Mouse (Mus musculus) spleen, adult 12 weeks (tissue): ENCODE data around the gene Mtfr1l.
A peak's percentile ranks its signal among the peaks of the same experiment; 100 is the strongest.
"Not testable (repeated sequence)": the region's sequence is repeated elsewhere in the genome, so short reads cannot be mapped to it uniquely, and the experiment has no call there.

ENCODE experiments used
- DNase-seq: peaks from one replicate; pipeline ENCODE4 v3.0.0; 2022; ENCODE audit warnings: low spot score

Gene Mtfr1l

DNA sequence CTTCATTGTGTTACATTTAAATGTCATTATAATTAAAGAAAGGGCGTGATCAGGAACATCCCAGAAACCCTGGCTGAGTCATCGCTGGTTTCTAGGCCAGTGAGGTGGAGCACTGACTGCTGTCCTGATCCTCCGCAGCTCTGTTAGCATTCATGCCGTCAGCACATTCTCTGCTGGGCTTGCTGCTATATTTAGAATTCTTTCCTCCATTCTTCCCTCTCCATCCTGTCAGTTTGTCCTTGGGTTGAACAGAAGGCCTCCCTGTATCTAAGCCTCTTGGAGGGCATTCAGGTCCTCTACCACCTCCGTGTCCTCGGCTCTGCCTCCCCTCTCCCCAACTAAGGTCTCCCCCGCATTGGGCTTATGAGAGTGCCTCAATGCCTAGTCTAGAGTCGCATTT, 18.2 kb downstream of the Mtfr1l start:
- DNase-seq: no peak

DNA sequence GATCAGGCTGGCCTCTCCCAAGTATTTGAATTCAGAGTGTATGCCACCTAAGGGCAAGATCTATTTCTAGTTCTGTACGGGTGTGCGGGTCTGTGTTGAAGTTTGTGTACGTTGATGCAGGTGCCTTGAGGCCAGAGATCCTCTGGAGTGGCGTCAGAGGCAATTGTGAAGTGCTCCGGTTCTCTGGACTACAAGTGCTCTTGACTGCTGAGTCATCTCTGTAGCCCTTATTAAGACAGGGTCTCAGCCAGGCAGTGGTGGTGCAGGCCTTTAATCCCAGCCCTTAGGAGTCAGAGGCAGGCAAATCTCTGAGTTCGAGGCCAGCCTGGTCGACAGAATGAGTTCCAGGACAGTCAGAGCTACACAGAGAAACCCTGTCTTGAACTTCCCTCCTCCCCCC, 19.6 kb downstream of the Mtfr1l start:
- DNase-seq: no peak

DNA sequence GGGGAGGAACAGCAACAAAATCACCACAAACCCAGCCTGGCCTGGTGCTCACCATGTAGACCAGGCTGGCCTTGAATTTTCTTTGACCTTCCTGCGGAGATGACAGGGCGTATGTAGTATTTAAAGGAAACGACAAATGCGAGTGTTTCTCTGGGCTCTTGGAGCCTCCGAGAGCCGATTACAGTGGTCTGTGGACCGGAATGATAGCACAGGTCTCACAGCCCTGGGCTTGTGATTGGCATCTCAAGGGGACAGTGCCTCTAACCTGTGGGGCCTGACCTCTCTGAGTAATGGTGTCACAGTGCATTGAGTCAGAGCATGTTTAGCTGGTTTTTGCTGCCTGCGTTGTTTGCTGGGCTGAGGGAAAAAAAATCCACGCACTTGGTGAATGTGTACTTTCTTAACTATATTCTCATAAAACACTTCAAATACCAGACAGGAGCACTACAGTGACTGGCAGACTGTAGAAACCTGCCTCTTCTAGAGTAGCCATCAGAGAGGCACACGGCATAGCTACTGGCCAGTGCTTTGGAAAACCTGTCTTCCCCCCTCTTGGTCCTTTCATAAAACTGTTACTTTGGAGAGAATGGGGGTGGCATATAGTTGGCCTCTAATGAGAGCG, 20.8 kb downstream of the Mtfr1l start:
- DNase-seq: no peak

DNA sequence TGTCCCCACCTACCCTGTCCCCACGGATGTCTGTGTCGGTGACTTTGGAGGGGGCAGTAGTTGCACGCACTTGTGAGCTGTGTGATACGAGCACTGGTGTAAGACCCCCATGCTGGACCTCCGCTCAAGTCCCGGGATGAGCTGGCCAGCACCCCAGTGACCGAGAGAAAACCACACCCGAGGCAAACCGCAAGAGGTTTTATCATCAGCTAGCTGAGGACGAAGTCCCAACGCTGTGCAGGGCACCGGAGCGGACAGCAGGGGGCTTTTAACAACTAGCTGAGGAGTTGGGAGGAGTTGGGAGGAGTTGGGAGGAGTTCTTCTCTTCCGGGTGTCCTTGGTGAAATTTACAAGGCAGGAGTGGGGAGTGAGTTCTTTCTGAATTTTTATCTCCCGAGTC, 22.4 kb downstream of the Mtfr1l start:
- DNase-seq: no peak

DNA sequence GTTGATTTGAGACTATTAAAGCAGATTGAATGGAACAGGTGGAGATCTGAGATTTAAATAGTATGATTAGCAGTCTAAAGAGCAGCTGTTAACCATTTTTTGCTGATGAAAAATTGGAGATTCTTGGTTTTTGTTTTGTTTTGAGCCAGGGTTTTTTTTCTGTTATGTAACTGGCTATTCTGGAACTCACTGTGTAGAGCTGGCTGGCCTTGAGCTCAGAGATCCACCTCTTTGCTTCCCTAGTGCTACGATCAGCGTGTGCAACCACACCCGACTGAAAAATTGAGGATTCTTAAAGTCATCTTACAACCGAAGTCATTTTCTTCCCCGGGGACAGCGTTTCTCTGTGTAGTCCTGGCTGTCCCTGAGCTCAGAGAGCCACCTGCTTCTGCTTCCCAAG, 23.5 kb downstream of the Mtfr1l start:
- DNase-seq: no peak

DNA sequence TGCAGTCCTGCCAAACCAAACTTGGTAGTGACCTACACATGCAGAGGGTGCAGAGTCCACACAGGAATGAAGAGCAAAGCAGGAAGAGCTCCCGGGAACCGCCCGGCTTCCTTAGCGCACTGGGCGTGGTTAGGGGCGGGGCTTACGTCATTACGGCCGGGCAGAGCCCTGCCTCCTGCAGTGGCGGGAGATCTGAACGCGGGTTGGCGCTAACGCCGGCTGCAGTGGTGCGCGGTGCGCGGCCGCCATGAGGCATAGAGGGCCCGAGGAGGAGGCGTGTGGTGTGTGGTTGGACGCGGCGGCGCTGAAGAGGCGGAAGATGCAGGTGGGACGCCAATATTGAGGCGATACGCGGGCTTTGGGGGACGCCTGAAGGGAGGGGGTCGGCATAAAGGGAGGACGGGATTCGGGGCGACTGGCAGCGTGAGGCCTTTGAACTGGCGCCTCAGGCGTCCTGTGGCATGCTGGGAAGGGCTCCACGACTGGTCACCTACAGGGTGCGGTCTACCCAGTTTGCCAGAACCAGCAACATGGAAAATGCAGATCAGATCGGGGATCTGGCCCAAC, 24.3 kb downstream of the Mtfr1l start, which contains the start of gene Aunip:
Gene Aunip, plus strand, starts transcription at position 155 of the 567 bp plus-strand sequence.
- peak; percentile 66 for DNase-seq

DNA sequence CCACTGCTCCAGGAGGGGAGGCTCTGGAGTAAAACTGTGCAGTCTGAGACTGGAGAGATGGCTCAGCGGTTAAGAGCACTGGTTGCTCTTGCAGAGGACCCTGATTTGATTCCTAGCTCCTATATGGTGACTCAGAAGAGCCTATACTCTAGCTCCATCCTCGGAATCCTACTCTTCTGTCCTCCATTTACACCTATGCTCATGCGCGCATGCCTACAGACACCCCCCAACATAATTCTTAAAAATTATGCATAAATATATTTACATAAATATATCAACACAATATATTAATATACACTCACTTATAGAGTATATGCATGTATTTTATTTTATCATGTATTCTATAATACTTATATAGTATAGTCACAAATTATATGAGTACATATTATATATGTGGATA, 24.8 kb downstream of the Mtfr1l start:
- DNase-seq: no peak

DNA sequence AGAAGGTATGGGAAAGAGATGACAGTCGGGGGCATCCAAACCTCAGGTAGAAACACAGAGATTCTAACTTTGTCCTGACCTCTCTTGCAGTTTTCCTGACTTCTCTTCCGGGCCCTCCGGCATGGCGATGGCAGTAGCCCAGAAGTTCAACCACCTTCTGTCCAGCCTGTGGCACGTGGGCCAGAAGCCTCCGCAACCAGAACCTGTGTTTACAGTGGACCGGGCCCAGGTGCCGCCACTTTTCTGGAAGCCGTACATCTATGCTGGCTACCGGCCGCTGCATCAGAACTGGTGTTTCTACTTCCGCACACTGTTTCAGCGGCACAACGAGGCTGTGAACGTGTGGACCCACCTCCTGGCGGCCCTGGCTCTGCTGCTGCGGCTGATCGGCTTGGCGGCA, 28.5 kb downstream of the Mtfr1l start:
- DNase-seq: no peak

DNA sequence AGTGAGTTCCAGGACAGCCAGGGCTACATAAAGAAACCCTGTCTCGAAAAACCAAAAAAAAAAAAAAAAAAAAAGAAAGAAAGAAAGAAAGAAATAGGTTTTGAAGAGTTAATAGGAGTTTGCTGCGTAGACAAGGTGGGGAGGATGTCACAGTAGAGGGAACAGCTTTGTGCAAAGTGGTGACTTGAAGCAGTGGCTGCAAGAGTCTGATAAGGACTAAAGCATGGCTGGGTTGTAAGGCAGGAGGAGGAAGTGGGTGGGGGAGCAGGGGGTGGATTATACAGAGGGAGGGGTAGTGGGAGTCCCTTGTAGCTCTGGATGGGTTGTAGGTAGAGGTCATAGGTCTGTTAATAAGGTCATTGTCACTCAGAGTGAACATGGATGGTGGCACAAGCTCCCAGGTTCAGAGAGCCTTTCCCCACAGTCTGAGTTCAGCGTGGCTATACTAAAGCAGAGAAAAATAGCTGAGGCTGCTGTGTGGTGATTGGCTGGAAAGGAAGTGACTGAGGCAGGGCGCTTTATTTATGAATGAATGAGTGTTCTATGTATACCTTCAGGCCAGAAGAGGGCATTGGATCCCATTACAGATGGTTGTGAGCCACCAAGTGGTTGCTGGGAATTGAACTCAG, 29.1 kb downstream of the Mtfr1l start:
- DNase-seq: peak; percentile 53

DNA sequence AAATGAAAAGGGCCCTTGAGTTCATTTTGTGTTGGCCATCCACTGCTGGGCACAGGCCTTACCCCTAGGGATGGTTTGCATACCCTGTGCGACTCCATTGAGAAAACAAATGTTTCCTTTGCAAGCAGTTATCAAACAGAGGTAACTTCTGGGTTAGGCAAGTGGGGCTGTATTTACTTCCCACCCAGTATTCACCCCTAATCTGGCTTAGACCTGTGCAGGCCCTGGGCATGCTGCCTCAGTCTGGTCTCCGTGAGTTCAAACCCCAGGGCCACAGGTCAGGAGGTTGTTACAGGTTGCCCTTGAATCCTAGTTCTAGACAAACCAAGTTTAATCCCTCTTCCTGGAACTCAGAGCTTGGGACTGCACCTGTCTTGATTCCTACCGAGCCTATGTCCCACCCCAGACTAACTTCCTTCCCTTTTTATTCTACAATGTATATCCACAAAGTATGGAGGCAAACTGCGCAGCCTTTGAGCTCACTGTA, 29.8 kb downstream of the Mtfr1l start:
- DNase-seq: no peak

DNA sequence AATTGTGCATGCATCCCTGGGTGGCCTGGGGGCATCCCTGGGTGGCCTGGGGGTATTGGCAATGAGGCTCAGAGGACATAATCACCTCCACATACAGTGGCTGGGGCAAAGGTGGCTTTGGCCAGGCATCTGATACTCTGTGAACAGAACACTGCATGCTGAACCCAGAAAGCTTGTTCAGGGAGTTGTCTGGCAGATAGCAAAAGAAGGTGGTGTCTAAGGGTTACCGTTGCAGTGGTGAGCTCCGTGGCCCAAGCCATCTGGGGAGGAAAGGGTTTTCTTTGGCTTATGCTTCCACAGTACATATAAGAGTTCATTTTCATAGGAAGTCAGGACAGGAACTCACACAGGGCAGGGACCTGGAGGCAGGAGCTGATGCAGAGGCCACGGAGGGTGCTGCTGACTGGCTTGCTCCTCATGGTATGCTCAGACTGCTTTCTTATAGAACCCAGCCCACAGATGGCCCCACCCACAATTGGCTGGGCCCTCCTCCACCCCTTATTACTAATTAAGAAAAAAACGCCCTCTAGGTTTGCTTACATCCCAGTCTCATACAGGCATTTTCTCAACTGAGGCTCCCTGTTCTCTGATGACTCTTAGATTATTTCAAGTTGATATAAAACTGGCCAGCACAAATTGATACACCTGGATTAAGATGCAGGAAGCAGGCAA, 31.4 kb downstream of the Mtfr1l start:
- DNase-seq: peak; percentile 49

DNA sequence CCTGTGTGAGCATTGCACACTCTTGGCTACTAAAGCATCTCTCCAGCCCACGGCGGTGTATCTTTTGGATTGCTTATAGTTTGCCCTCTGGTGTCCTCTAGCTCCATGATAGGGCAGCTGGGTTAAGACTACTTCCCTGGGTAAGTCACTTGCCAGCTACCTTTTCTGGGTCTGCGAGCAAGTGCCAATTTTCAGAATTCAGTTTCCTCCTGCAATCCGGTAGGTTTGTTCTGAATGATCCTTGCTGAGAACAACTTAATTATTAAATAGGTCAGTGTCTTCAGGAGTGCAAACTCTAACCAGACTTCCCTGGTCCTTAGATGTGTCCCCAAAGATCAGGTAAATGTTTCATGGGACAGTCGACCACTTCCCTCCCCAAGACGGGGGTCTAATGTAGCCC, 34.1 kb downstream of the Mtfr1l start:
- DNase-seq: no peak

DNA sequence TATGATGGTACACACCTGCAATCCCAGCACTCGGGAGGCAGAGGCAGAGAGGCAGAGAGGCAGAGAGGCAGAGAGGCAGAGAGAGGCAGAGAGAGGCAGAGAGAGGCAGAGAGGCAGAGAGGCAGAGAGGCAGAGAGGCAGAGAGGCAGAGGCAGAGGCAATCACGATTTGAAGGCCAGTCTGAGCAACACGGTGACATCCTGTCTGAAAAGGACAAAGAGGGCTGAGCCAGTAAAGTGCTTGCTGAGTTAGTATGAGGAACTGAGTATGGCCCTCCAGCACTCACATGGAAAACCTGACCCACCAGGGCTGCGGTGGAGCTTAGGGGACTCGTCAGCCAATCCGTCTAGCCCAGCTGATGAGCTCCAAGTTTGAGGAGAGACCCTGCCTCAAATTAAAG, 36.2 kb downstream of the Mtfr1l start:
- not testable (repeated sequence) for DNase-seq

DNA sequence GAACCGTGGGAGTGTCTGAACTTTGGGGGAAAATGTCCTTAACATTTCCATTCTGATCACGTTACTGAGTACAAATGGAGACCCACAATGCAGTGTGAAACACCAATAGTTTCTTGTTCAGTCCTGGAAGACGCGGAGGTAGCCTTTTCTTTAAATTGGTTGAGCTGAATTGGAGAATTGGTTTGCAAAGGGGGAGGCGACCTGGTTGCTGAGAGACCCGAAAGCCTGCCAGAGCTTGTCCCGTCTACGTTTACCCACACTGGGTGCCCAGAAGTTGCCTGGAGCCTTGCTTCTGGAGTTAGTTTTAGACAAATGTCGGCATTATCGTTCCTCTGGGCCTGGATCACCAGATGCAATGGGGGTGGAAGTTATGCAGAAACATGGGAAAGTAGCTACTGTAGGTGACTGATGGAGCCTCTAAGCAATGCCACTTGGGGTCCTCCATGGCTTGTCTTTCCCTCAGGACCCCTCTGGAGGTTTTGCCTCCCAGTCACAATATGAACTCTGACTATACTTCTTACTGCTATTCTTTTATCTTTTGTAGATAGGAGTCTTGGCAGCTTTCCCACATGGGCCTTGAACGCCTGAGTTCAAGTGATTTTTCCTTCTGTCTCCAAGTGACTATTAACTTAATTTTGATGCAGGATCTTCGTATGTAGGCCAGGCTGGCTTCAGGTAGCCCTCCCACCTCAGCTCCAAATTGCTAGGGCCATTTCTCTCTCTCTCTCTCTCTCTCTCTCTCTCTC, 37.0 kb downstream of the Mtfr1l start:
- no peak for DNase-seq

DNA sequence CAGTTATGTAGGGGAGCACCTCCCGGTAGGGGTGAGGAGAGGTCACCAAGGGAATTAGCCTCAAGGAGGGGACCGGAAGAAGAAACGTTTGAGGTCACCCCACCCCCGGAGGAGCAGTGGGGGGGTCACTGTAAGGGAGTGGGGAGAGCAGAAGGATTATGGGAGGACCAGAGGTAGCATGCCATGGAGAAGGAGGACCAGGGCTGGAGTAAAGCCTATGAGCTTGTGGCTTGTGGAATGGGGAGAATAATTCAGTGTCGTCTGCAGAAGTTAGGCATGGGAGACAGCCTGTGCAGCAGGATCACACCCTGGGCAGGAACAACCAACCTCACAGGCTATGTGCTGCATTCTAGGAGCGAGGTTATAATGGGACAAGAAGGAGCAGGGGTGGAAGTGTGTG, 38.0 kb downstream of the Mtfr1l start:
- DNase-seq: no peak

DNA sequence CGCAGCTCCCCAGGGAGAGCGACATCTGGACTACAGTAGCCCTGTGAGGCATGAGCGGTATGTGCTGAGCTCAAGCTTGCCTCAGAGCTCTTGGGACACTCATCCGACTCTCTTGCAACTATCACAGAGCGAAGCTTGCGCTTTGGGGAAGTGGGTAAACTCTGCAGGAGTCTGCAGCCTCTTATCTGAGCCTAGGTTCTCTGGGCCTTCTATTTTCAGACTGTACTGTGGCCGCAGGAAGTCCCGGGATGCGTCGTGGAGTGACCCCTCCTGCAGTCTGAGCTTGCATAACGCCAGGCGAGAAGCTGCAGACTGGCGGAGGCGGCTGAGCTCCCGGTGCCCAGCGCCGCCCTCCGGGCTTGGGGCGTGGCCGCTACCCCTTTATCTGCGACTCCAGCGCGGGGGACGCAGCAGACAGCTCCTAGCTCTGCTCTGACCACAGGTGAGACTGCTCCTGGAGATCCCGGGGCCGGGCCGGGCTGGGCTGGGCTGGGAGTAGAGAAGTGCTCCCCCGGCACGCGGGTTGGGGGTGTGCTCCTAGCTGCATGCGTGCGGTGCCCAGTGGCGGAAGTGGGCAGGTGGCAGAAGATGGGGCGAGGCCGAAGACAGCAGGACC, 38.5 kb downstream of the Mtfr1l start, which contains the start of gene Paqr7:
Gene Paqr7, plus strand, starts transcription at position 103 of the 616 bp plus-strand sequence.
- DNase-seq: peak; percentile 64

DNA sequence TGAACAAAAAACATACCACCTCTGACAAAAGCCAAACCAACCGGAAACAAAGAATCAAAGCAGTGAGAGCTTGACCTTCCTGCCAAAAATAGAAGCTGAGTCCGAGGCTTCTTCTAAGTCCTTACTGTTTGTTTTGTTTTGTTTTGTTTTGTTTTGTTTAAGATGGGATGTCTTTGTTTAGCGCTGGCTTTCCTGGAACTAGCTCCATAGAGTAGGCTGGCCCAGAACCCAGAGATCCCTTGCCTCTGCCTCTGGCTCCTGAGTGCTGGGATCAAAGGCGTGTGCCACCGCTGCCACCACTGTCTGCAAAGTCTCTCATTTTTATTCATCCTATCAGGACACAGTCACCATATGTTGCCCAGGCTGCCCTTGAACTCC, 39.7 kb downstream of the Mtfr1l start:
- DNase-seq: no peak

DNA sequence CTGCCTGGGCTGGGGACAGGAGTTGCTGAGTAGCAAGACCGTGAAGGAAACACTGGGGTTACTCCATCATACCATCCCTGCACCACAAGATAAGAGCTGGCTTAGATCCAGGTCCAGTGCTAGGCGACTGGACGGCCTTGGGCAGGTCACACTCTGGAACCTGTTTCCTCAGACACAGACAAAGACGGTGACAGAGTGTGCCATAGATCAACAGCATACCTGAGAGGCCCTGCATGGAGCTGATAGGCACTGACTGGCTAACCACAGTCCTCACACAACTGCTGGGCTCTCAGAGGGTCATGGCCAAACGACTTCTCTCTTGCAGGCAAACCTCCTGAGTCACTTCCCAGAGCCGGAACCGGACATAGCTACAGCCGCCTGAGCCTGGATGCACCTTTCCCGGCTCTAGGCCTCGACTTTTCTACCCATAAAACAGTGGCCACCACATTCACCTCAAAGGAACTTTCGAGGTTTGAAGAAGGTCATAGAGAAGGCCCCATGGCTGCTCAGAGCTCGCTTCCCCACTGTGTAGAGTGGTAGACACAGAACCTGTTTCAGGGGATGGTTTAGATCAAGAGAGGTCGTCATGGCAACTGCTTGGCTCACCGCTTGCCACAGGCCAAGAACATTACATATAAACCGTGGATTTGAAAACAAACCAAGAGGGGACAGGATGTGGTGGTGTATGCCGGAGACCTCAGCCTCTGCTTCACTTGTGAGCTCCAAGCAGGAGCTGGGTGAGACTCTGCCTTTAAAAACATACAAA, 40.2 kb downstream of the Mtfr1l start:
- DNase-seq: peak; percentile 40

DNA sequence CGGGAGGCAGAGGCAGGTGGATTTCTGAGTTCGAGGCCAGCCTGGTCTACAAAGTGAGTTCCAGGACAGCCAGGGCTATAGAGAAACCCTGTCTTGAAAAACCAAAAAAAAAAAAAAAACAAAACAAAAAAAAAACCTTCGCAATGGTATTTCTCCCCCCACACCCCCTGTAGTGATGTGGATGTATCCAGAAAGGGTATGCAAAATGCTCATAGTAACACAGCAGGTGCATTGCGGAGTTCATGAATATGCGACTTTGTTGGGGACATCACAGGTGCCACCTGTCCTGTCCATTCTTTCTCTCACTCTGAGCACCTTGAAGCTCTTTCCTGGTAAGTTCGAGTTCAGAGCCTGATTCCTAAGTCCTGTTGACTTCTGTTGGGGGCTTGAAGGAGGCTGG, 41.0 kb downstream of the Mtfr1l start:
- not testable (repeated sequence) for DNase-seq

DNA sequence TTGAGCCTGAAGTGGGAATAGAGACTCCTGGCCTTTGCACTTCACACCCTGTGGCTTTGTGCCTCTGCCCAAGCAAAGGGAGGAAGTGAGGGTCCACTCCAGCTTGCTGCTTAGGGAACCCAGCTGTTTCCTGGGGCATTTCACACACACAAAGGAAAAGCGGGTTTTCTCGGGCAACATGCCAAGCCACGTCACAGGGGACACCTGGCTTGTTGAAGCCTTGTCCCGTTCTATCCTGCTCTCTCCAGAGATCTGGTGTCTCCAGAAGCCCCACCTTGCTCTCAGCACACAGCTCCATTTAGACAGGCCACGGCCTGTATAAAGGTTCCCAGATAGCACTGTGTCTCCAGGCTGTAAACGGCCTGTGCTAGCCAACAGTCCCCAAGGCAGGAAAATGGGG, 43.5 kb downstream of the Mtfr1l start:
- no peak for DNase-seq
